Mouse (Mus musculus): ENCODE measurements around the gene Prpf31. TPM values are rescaled to one million over a fixed set of nuclear protein-coding genes. Genes with fewer than 3 reads are reported as not detected.
A peak's percentile ranks its signal among the peaks of the same experiment; 100 is the strongest.
"Not testable (repeated sequence)": the region's sequence is repeated elsewhere in the genome, so short reads cannot be mapped to it uniquely, and the experiment has no call there.

Gene Prpf31
- 10 to 100 TPM; 22.4 to 26.0 TPM for total RNA-seq (2021)
- long read RNA-seq, experiment 1, transcript Prpf31-201 (14 exons, 3,144 nt), result major isoform, 22 of 33 reads
- long read RNA-seq, experiment 1, transcript Prpf31-205 (3 exons, 827 nt), result minor isoform, 7 of 33 reads
- long read RNA-seq, experiment 1, partial matches to known transcripts, result 1 of 33 reads
- long read RNA-seq, experiment 1, other reads (novel, unspliced or antisense), result 3 of 33 reads
- long read RNA-seq, experiment 2, transcript Prpf31-201 (14 exons, 3,144 nt), result major isoform, 10 of 12 reads
- long read RNA-seq, experiment 2, partial matches to known transcripts, result 0 of 12 reads
- long read RNA-seq, experiment 2, other reads (novel, unspliced or antisense), result 0 of 12 reads

GRCm38 (mm10) chr7:3629543-3630477, at the start of gene Prpf31, which contains the start of gene Tfpt:
Gene Prpf31, plus strand, starts transcription at chr7:3629985.
Gene Tfpt, minus strand, starts transcription at chr7:3629929.
- DNase-seq, result peak; percentile 95 to 98

GRCm38 (mm10) chr7:3580029-3580428, 49.8 kb upstream of the Prpf31 start:
- no peak for DNase-seq

DNA sequence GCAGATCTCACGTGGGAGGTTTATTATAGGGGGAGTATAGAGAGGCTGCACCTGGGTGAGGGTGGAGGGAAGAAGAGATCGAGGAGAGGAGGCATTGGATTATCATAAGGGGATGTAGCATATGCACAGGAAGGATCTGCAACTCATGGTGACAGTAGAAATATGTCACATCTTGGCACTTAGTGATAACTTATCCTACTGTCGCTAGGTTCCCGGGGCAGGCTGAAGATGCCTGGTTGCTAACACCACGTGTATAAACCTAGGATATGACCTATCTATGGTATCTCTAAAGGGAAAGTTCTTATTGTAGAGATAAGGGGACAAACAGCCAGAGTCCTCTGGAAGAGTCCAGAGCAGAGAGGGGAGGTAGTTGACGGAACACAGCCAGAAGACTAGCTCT, 44.0 kb upstream of the Prpf31 start:
- no peak for DNase-seq

DNA sequence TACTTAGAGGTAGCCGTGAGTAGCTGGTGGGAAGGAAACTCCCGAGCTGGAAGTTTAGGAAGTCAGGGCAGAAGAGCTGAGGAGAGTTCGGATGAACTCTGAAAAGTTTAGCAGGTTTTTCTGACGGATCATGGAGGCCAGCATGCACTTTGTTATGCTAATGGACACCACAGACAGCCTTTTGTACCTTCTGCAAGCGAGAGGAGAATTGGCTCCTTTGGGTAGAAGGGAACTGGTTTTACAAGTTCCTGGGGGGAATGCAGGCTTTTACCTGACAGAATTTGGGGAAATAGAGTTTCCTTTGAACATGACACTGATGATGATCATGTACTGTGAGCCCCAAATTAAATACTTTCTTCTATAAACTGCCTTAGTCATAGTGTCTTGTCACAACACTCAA, 43.5 kb upstream of the Prpf31 start:
- no peak for DNase-seq

DNA sequence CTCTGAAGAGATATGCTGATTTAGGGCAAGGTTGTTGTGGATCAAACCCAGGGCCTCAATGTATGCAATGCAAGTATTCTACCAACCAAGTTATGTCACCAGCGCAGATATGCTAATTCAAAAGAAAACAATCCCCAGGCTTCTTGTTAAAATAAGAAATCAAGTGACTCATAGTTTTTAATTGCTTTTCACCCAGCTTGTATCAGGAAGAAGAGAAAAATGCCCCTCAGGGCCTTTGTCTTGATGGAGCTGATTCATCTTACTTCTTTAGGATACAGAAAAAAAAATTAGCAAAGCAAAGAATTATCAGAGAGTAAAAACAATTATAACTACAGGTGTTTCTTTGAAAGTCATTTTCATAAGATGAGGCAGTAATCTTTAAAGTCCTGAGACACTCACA, 42.5 kb upstream of the Prpf31 start:
- no peak for DNase-seq

DNA sequence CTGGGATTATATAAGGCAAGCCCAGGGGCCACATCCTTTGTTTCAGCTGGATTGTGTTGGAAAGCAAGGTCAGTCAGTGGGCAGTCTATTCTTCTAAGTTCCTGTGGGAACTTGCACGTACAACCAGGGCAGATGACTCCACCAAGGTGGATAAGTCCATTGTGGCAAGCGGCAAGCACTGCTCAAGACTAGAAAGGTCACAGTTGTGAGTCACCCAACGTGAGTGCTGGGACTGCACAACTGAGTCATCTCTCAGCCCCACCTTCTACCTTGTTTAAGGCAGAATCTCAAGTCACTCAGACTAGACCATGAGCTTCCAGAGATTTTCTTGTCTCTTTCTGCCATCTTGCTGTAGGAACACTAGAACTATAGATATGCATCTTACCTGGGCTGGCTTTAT, 39.2 kb upstream of the Prpf31 start:
- DNase-seq, result no peak

- DNase-seq, result no peak
Observed at GRCm38 (mm10) chr7:3591534-3591933, 38.3 kb upstream of the Prpf31 start.

GRCm38 (mm10) chr7:3593855-3594254, 35.9 kb upstream of the Prpf31 start:
- DNase-seq, result no peak

DNA sequence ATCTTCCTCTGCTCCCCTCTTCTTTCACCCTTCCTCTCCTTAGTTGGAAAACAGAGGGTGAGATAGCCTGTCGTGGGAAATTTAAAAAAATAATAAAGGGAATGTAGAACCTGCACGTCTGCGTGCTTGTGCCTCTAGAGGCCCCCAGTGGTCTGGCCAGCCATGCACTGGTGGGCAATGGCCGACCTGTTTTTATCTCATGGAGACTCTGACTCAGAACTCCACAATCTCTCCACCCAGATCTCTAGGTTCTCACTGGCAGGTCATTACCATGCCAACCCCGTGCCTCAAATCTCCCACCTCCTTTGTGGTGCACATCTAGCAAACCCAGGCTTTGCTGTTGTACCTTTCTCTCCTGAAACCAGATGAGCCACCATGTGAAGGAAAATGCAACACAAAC, 35.1 kb upstream of the Prpf31 start:
- DNase-seq, result no peak

GRCm38 (mm10) chr7:3595146-3595545, 34.6 kb upstream of the Prpf31 start:
- DNase-seq, result peak in 1 of 2 experiments; percentile 19

DNA sequence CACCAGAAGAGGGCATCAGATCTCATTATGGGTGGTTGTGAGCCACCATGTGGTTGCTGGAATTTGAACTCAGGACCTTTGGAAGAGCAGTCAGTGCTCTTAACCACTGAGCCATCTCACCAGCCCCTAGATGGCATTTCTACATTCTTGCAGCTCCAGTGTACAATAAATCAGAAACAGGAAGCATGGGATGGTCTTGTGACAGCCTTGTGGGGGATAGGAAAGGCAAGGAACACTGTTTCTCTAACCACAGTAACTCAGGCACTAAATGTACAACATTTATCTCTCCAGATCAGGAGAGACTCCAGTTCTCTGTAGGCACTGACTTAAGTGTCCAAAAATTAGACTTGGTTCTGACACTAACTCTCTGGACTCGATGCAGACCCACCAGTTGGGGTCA, 32.0 kb upstream of the Prpf31 start:
- DNase-seq, result not testable (repeated sequence)

DNA sequence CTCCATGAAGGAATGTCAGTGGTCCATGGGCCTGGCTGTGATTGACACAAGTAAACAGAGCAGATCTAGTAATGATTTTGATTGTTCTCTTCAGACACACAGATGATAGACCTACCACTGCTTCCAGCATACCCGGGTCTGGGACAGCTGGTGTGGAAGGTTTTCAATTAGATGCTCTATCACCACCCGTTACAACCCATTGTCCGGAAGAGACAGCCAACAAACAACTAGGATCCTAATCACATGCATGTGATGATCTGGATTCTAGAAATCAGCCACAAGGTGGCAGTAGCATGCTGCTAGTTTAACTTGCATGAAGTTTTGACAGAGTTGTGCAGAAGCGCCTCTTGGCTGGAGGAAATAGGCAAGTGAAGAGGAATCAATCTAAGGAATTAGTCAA, 28.7 kb upstream of the Prpf31 start:
- peak; percentile 64 to 81 for DNase-seq

- peak; percentile 36 to 40 for DNase-seq
Observed at GRCm38 (mm10) chr7:3606798-3607197, 23.0 kb upstream of the Prpf31 start.

DNA sequence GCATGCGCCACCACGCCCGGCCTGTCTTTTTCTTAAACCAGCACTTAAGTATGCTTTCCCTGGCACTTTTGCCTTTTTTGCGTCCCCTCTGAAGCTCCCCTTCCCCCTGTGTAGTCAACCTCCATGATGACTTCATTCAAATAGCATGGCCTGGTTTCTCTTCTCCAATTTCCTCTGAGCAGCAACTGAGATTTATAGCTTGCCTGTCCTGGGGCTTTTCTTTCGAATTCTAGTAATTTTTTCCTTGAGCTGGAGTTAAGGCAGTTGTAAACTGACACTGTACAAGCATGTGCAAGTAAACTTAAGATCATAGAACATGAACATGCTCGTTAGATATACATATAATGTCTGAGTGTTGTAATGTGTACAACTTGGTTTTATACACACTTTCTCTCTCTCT, 22.4 kb upstream of the Prpf31 start:
- DNase-seq, result no peak

- DNase-seq, result no peak
Observed at GRCm38 (mm10) chr7:3608668-3609067, 21.1 kb upstream of the Prpf31 start.

DNA sequence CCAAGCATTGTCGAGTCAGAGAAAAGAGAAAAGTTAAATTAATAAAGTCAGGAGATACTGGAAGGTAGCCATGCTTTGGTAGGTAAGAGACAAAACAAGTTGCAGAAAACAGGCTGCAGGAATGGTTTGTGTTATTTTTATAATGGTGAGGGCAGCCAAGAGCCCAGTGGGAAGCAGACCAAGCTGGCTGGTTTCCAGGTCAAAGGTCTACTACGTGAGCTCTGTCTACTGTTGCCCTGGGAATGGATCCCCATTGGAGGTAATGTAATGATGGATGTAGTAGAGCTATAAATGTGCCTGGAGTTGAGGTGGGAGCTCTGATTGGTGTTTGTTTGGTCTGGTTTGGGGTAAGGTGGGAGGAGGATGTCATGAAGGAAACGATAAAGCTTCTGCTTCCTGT, 20.7 kb upstream of the Prpf31 start:
- peak; percentile 83 to 85 for DNase-seq

DNA sequence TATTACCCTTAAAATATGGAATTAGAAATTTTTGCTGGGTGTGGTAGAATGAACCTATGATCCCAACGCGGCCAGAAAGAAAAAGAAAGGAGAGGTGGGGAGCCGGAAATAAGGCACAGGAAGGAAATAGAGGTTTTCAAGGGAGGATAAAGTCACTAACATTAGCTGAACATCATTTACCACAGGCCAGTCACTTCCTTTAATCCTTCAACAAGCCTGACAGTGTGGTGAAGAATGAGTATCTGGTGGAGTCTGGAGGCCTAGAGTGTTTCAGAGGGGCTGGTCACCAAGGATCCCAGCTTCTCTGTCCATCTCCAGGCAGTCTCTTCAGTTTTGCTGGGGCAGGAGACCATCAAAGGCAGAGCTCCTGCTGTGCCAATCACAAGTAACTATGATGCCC, 19.3 kb upstream of the Prpf31 start:
- DNase-seq, result no peak

DNA sequence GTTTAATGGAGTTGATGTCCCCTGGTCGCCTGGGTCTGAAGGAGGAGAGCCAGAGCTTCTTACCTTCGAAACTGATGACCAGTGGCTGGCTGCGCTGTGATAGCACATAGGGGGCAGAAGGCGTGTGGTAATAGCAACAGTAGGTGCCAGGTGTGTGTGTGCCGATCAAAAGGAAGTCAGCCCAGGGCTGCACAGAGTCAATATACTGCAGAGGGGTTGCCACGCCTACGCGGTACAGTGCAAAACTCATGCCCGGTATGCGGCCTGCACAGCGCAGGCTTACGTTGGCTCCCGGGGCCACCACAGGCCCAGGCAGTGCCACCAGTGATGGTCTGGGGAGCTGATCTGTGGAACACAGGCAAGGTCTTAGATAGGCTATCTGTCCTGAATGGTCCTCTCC, 18.8 kb upstream of the Prpf31 start:
- no peak for DNase-seq

DNA sequence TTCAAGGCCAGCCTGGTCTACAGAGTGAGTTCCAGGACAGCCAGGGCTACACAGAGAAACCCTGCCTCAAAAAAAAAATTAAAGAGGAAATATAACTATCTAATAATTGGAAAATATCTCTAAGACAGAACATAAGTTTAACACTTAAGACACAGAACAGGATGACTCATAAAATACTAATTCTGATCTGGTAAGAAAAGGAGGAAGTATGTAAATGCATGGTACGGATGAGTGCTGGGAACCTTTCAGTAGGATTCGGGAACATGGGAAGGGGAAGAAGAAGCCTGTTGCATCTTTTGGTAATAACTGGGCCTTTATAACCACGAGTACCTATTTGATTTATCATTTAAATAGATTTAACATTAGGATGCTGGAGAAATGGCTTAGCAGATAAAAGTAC, 15.8 kb upstream of the Prpf31 start:
- DNase-seq, result no peak

DNA sequence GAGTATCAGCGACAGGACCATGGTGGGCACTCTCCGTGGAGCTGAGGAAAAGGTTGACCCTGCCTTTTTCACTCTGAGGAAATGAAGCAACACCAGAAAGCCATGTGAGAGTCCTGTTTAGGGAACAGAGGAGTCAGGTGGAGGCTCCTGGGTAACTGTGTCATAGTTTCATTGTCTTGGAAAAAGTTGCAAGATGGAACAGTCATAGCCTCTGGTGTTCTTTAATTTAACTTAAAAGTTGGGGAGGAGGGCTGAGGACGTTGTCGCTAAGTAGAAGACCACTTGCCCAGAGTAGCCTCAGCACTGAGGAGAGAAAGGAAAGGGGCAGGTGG, 13.8 kb upstream of the Prpf31 start, which contains the start of gene Oscar:
Gene Oscar, minus strand, starts transcription at position 101 of the 332 bp plus-strand sequence.
- no peak for DNase-seq

- DNase-seq, result no peak
Observed at GRCm38 (mm10) chr7:3616389-3617241, 13.2 kb upstream of the Prpf31 start.

GRCm38 (mm10) chr7:3617242-3617995, 12.4 kb upstream of the Prpf31 start, which contains the start of gene Ndufa3:
Gene Ndufa3, plus strand, starts transcription at chr7:3617373.
- DNase-seq, result peak; percentile 91 to 93

Data from heart, adult 18-20 months (tissue).